Mouse (Mus musculus) small intestine, adult 2 months (tissue): ENCODE data around the gene Dhx34.

Source experiments
- CTCF ChIP-seq: fragments of 200-500 bp; IDR thresholded peaks from 2 replicates; pipeline ENCODE4 v1.5.1; 2012; ENCODE audit warnings: low read depth, mild to moderate bottlenecking, control low read depth, inconsistent platforms, low read length, moderate library complexity, mixed read lengths; ENCODE audit not compliant: insufficient replicate concordance, insufficient read length; ENCODE audit errors: extremely low read depth
- POLR2A ChIP-seq: fragments of 200-500 bp; IDR thresholded peaks from 2 replicates; pipeline ENCODE4 v1.6.1; 2012; ENCODE audit warnings: low read depth, mild to moderate bottlenecking, control low read depth, inconsistent platforms, low read length, moderate library complexity

DNA sequence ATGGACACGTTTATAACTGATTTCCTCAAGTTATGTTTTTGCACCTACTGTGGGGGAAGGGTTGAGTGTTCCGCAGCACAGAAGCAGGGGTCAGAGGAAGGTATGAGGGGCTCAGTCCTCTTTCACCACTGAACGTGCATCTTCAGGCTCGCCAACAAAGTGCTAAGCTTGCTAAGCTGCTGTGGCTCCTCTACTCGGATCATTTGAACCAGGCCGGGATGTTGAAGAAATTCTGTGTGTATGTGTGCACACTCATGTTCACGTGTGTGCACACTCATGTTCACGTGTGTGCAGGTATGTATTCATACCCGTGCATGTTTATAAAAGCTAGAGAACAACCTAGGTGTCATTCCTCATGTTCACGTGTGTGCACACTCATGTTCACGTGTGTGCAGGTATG, 44.0 kb upstream of the Dhx34 start:
- TF ChIP-seq CTCF: no peak
- TF ChIP-seq POLR2A: no peak
